Mouse (Mus musculus): Measurements from ENCODE around the gene Ttyh2. TPM values are rescaled to one million over a fixed set of nuclear protein-coding genes. Genes with fewer than 3 reads are reported as not detected.
"Not testable (repeated sequence)": the region's sequence is repeated elsewhere in the genome, so short reads cannot be mapped to it uniquely, and the experiment has no call there.

The Ttyh2 gene
- polyA plus RNA-seq, 1 experiment from 2014 or later = 20.4 TPM

DNA sequence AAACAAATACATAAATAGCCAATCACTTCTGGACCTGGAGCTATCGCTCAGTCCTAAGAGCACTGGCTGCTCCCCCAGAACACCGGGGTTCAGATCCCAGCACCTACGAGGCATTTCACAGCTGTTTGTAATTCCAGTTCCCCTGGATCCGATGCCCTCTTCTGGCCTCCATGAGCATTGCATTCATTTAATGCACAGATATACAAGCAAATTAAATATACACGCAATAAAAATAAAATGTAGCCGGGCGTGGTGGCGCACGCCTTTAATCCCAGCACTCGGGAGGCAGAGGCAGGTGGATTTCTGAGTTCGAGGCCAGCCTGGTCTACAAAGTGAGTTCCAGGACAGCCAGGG, 7.3 kb upstream of the Ttyh2 start:
- H3K4me1 ChIP-seq (ENCODE audit: insufficient read depth, low read length) = peaks cover 16% of the 10 kb centered on the region
- H3K4me3 ChIP-seq (ENCODE audit: low read length); ATAC-seq (ENCODE audit: low FRiP score, low TSS enrichment); H3K27ac ChIP-seq (ENCODE audit: low read length); H3K4me2 ChIP-seq (replicated peaks; ENCODE audit: low read depth, low read length); H3K9ac ChIP-seq (replicated peaks; ENCODE audit: low read length); H3K9me3 ChIP-seq (ENCODE audit: low read length): not testable (repeated sequence)
- H3K27me3 ChIP-seq (ENCODE audit: insufficient read depth, low read length) = 0 out of 2 replicates have a peak, but pooled peaks cover 16% of the 10 kb centered on the region
- WGBS = 28% methylated on average over 11 of the region's 11 CpGs
- H3K36me3 ChIP-seq (ENCODE audit: insufficient read depth, low read length) = peaks cover 27% of the 10 kb centered on the region

DNA sequence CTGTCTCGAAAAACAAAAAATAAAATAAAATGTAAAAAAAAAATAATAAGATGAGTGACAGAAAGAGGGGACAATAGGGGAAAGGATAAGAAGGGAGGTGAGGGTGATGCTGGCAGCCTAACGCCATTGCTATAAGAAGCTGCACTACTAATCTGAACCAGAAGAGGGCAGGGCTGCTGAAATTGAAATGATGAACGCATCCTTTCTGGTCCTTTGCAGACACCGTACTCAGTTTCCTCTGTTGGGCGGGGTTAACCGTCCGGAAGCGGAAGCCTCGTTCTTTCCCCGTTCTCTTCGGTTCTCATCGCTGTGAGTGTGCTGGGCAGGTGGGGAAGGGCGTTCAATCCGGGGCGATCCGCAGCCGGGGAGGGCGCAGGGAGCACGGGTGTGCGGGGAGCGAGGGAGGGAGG, 6.9 kb upstream of the Ttyh2 start, which contains the start of gene Rpl38:
Gene Rpl38, plus strand, starts transcription at position 224 of the 410 bp plus-strand sequence.
- peak within 1 kb of the TSS; percentile 95 for H3K4me2 ChIP-seq (replicated peaks; ENCODE audit: low read depth, low read length)
- under 1% methylated on average over 17 of the region's 21 CpGs for WGBS
- H3K4me1 ChIP-seq (ENCODE audit: insufficient read depth, low read length) = peaks cover 16% of the 10 kb centered on the region
- no peaks in the 10 kb centered on the region for H3K9me3 ChIP-seq (ENCODE audit: low read length)
- peak within 1 kb of the TSS; percentile 96 for H3K9ac ChIP-seq (replicated peaks; ENCODE audit: low read length)
- H3K27me3 ChIP-seq (ENCODE audit: insufficient read depth, low read length) = 0 out of 2 replicates have a peak, but pooled peaks cover 16% of the 10 kb centered on the region
- peak within 1 kb of the TSS; percentile 94 for H3K27ac ChIP-seq (ENCODE audit: low read length)
- peak; percentile 85 for ATAC-seq (ENCODE audit: low FRiP score, low TSS enrichment)
- peaks cover 30% of the 10 kb centered on the region for H3K36me3 ChIP-seq (ENCODE audit: insufficient read depth, low read length)
- peak within 1 kb of the TSS; percentile 89 for H3K4me3 ChIP-seq (ENCODE audit: low read length)

DNA sequence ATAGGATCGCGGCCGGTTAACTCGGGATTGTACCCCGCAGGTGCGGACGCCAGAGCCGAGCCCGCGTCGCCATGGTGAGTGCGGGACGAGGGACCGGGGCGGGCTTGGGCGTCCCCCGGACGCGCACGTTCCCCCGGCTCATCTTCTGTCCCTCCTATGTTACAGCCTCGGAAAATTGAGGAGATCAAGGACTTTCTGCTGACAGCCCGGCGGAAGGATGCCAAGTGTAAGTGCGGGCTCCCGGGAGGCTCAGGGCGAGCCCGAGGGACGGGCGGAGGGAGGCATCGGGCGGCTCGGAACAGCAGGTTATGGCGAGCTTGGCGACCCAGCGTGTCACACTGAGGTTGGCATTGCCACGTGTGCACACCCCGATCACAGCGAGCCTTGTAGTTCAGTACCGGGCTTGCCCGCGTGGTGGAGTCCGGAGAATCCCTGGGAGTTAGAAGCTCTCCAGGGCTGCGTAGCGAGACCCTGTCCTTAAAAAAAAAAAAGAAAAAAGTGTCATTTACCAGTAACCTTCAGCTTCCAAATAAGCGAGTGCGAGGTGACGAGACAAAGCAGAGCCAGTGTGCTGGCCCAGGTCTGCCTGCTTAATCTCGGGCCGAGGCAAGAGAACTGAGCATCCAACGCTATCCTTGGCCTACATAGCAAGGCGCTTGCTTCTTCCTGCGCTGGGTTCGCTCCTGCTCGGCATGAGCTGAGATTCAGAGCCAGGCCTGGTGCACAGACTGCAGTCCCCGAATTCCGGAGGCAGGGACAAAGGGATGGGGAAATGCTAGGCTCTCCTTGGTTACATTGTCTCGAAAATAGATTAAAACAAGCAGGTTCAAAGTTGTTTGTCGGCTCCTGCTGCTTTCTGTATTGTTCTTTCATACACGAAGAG, 6.2 kb upstream of the Ttyh2 start:
- Histone ChIP-seq H3K4me1 (ENCODE audit: insufficient read depth, low read length) (peaks cover 16% of the 10 kb centered on the region), H3K9me3 (ENCODE audit: low read length) (no peaks in the 10 kb centered on the region), H3K36me3 (ENCODE audit: insufficient read depth, low read length) (peaks cover 37% of the 10 kb centered on the region), H3K4me3 (ENCODE audit: low read length) (peak overlapping the region; percentile 89), H3K27ac (ENCODE audit: low read length) (peak overlapping the region; percentile 94), H3K4me2 (replicated peaks; ENCODE audit: low read depth, low read length) (peak overlapping the region; percentile 95), H3K9ac (replicated peaks; ENCODE audit: low read length) (peak overlapping the region; percentile 96), H3K27me3 (ENCODE audit: insufficient read depth, low read length) (0 out of 2 replicates have a peak, but pooled peaks cover 14% of the 10 kb centered on the region)
- WGBS = under 1% methylated on average over 60 of the region's 60 CpGs
- ATAC-seq (ENCODE audit: low FRiP score, low TSS enrichment) = peak; percentile 74

DNA sequence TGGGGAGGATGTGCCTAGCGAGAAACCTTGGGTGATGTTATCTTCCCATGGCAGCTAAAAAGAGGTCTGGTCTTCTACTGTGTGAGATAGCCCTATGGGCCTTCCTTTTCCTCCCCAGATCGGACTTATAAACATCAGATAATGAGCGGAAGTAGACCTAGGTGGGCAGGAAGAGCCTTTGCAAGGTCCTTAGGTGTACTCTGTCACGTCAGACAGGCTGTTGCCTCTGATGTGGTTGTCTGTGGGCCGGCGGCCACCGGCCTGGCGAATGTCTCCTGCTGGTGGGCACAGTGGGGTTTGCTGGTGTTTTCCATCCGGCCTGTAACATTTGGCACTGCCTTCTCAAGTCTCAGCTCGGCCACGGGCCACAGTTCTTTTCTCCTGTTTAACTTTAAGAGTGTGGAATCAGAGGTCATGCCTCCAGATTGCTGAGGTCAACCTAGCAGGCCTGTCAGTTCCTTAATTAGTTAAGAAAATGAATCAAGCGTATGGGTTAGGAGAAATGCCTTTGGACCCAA, 5.5 kb upstream of the Ttyh2 start:
- Histone ChIP-seq H3K4me1 (ENCODE audit: insufficient read depth, low read length) (peaks cover 16% of the 10 kb centered on the region), H3K36me3 (ENCODE audit: insufficient read depth, low read length) (peaks cover 37% of the 10 kb centered on the region), H3K9ac (replicated peaks; ENCODE audit: low read length) (peak overlapping the region; percentile 96), H3K27me3 (ENCODE audit: insufficient read depth, low read length) (0 out of 2 replicates have a peak, but pooled peaks cover 12% of the 10 kb centered on the region), H3K9me3 (ENCODE audit: low read length) (no peaks in the 10 kb centered on the region), H3K4me3 (ENCODE audit: low read length) (peak overlapping the region; percentile 89), H3K4me2 (replicated peaks; ENCODE audit: low read depth, low read length) (peak overlapping the region; percentile 95), H3K27ac (ENCODE audit: low read length) (peak overlapping the region; percentile 94; the same call in 1 of the 2 replicates)
- WGBS = 11% methylated on average over 12 of the region's 12 CpGs
- ATAC-seq (ENCODE audit: low FRiP score, low TSS enrichment) = no peak

DNA sequence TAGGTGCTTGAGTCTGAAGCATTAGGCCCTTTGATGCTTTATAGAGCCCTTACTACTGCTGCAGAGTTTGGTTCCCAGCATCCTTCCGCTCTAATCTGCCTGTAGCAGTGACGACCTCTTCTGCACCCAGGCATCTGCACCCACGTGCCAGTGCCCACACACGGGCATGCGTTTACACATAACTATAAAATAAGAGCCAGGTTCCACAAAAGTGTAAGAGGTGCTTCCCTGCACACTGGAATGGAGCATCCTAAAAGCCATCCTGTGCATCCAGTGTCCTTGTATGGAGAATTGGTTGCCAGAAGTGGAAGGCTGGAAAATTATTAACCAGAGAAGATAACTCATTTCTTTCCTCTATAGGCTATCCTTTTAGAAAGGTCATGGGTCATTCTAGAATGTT, 4.1 kb upstream of the Ttyh2 start:
- H3K9ac ChIP-seq (replicated peaks; ENCODE audit: low read length) = no peak overlapping the region
- H3K4me3 ChIP-seq (ENCODE audit: low read length) = no peak overlapping the region
- 91% methylated on average over 5 of the region's 5 CpGs for WGBS
- H3K9me3 ChIP-seq (ENCODE audit: low read length) = no peaks in the 10 kb centered on the region
- peaks cover 37% of the 10 kb centered on the region for H3K36me3 ChIP-seq (ENCODE audit: insufficient read depth, low read length)
- no peak overlapping the region for H3K4me2 ChIP-seq (replicated peaks; ENCODE audit: low read depth, low read length)
- H3K27ac ChIP-seq (ENCODE audit: low read length) = no peak overlapping the region
- 0 out of 2 replicates have a peak, but pooled peaks cover 8% of the 10 kb centered on the region for H3K27me3 ChIP-seq (ENCODE audit: insufficient read depth, low read length)
- no peak for ATAC-seq (ENCODE audit: low FRiP score, low TSS enrichment)
- peaks cover 24% of the 10 kb centered on the region for H3K4me1 ChIP-seq (ENCODE audit: insufficient read depth, low read length)

DNA sequence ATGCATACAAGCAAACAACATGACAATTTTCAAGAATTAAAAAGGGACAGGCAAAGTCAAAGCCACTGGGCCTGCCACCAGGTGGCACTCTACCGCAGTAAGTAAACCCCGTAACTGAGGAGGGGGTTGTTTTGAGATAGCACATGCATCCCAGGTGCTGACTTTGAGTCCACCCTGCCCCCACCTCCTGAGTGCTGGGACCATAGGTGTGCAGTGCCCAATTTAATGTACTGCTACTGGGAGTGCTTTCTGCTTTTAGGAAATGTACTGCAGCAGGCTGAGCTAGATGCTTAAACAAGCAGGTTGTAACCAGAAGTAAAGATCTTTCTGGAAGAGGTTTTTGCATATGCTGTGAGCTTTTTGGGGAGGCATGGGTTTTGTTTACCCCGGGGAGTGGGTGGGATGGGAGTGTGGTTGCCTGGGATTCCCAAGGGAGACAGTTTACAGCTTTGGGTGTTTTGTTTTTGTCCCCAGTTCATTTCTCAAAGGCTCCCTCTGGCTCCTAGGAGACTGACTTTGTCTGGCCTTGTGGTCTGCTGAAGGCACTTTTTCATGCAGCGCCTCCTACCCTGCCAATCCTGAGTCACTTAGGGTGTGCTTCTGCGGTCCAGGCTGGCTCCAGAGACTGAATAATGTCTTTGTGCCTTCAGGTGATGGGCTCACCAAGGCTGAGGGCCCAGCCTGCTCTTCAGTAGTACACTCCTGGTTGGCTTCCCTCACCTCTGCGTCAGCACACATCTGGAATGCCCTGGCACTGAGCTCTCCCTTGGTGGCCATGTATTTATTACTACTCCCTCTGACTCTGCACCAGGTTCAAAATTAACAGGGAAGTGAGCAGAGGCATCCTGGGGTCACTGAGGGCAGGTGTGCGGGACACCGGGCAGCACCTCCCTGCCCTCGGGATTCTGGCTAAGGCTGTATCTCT, 2.2 kb upstream of the Ttyh2 start:
- WGBS = 62% methylated on average over 9 of the region's 9 CpGs
- Histone ChIP-seq H3K9ac (replicated peaks; ENCODE audit: low read length) (no peak overlapping the region), H3K9me3 (ENCODE audit: low read length) (no peaks in the 10 kb centered on the region), H3K27ac (ENCODE audit: low read length) (no peak overlapping the region), H3K4me2 (replicated peaks; ENCODE audit: low read depth, low read length) (no peak overlapping the region), H3K4me3 (ENCODE audit: low read length) (no peak overlapping the region), H3K36me3 (ENCODE audit: insufficient read depth, low read length) (peaks cover 37% of the 10 kb centered on the region), H3K27me3 (ENCODE audit: insufficient read depth, low read length) (no peaks in the 10 kb centered on the region), H3K4me1 (ENCODE audit: insufficient read depth, low read length) (peaks cover 37% of the 10 kb centered on the region)
- no peak for ATAC-seq (ENCODE audit: low FRiP score, low TSS enrichment)

DNA sequence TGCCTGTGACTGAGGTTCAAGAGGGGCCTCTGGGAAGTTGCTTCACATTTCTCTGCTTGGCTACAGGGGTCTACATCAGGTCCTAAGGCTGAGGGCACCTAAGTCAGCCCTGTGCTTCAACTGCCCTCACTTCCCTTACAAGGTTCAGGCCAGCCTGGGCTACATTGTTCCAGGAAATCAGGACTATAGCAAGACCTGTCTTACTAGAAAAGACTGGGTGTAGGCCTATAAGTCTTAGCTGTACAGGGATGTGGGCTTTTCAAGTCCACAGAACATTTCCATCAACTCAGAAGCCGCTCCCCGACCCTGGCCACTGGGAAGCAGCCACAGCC, 1.5 kb upstream of the Ttyh2 start:
- H3K4me1 ChIP-seq (ENCODE audit: insufficient read depth, low read length) = peaks cover 37% of the 10 kb centered on the region

DNA sequence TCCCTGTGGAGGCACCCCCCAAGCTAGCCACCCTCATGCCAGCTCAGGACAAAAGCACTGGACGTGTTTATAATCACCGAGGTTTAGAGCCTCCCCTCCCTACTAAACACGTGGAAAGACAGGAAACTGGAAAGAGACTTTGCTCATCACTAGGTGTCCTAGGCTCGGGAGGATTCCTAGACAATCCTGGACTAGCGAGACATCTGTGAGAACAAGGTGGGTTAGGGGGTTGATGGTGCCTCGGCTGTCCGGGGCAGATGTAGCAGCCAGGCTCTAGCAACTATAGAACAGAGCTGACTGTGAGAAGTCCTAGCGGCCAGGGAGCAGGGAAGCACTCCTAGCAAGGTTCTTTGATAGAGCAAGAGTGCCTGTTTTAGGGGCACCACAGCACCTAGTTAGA, 1.1 kb upstream of the Ttyh2 start:
- Histone ChIP-seq H3K4me1 (ENCODE audit: insufficient read depth, low read length) (peaks cover 41% of the 10 kb centered on the region), H3K27me3 (ENCODE audit: insufficient read depth, low read length) (no peaks in the 10 kb centered on the region), H3K4me2 (replicated peaks; ENCODE audit: low read depth, low read length) (no peak overlapping the region), H3K4me3 (ENCODE audit: low read length) (no peak overlapping the region), H3K9me3 (ENCODE audit: low read length) (no peaks in the 10 kb centered on the region), H3K27ac (ENCODE audit: low read length) (peak overlapping the region; percentile 8; the same call in 1 of the 2 replicates), H3K36me3 (ENCODE audit: insufficient read depth, low read length) (peaks cover 37% of the 10 kb centered on the region), H3K9ac (replicated peaks; ENCODE audit: low read length) (no peak overlapping the region)
- ATAC-seq (ENCODE audit: low FRiP score, low TSS enrichment) = no peak
- WGBS = 54% methylated on average over 8 of the region's 8 CpGs

More for the DNA sequence above, 1.5 kb upstream of the Ttyh2 start:
- Histone ChIP-seq H3K27ac (ENCODE audit: low read length) (no peak overlapping the region), H3K4me3 (ENCODE audit: low read length) (no peak overlapping the region), H3K4me2 (replicated peaks; ENCODE audit: low read depth, low read length) (no peak overlapping the region), H3K27me3 (ENCODE audit: insufficient read depth, low read length) (no peaks in the 10 kb centered on the region), H3K9ac (replicated peaks; ENCODE audit: low read length) (no peak overlapping the region), H3K9me3 (ENCODE audit: low read length) (no peaks in the 10 kb centered on the region), H3K36me3 (ENCODE audit: insufficient read depth, low read length) (peaks cover 37% of the 10 kb centered on the region)
- WGBS = 92% methylated on average over 2 of the region's 2 CpGs
- no peak for ATAC-seq (ENCODE audit: low FRiP score, low TSS enrichment)

DNA sequence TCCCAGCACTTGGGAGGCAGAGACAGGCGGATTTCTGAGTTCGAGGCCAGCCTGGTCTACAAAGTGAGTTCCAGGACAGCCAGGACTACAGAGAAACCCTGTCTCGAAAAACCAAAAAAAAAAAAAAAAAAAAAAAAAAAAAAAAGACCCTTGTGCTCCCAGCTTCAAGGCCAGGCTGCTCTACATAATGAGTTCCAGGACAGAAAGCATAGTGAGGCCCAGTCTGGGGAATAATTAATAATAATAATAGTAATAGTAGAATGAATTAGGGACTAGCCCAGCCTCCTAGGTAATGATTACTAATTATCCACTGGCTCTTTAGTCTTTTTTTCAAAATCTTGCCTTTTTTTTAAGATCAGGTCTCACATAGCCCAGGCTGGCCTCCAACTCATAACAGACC, 435 bp upstream of the Ttyh2 start:
- Histone ChIP-seq H3K36me3 (ENCODE audit: insufficient read depth, low read length) (peaks cover 37% of the 10 kb centered on the region), H3K4me3 (ENCODE audit: low read length) (peak overlapping the region; percentile 69; the same call in 1 of the 2 replicates), H3K4me2 (replicated peaks; ENCODE audit: low read depth, low read length) (peak overlapping the region; percentile 98), H3K4me1 (ENCODE audit: insufficient read depth, low read length) (peaks cover 44% of the 10 kb centered on the region)
- H3K9me3 ChIP-seq (ENCODE audit: low read length); H3K27ac ChIP-seq (ENCODE audit: low read length); ATAC-seq (ENCODE audit: low FRiP score, low TSS enrichment); H3K27me3 ChIP-seq (ENCODE audit: insufficient read depth, low read length); H3K9ac ChIP-seq (replicated peaks; ENCODE audit: low read length): not testable (repeated sequence)
- WGBS = 83% methylated on average over 1 of the region's 3 CpGs
